8 mouse cellular contexts compared by ENCODE assay signal in genomic region chr17:35236390-35236746, GRCm38 (mm10). TPM values are rescaled to one million over a fixed set of nuclear protein-coding genes. Genes with fewer than 3 reads are reported as not detected.
DNase-seq lines count a peak whose midpoint lies in the region; ATAC-seq and TF ChIP-seq lines count a peak whose summit lies in the region.

No protein-coding gene starts in this region.

- peak overlapping the region; percentile 93 for H3K4me2 ChIP-seq in embryonic facial prominence, embryonic 14.5 days (ENCODE audit: low read depth, low read length)
- H3K4me2 ChIP-seq in limb, embryonic 12.5 days, result peak overlapping the region; percentile 84
- H3K4me2 ChIP-seq in midbrain, embryonic 14.5 days (ENCODE audit: low read length), result peak overlapping the region; percentile 91

- no peak for TF ChIP-seq POLR2A in bone marrow, adult 2 months (IDR thresholded peaks at IDR 0.05; ENCODE audit: borderline replicate concordance, control insufficient read depth, low read depth, low read length)

- no peaks in the 10 kb centered on the region for H3K9me3 ChIP-seq in embryonic facial prominence, embryonic 14.5 days (ENCODE audit: control insufficient read depth, low read length)
- no peaks in the 10 kb centered on the region for H3K9me3 ChIP-seq in limb, embryonic 12.5 days
- H3K9me3 ChIP-seq in midbrain, embryonic 14.5 days (ENCODE audit: control insufficient read depth, low read length), result no peaks in the 10 kb centered on the region

- peaks cover 5% of the 10 kb centered on the region for H3K4me1 ChIP-seq in bone marrow, adult 2 months (ENCODE audit: control insufficient read depth, insufficient read depth, low read length)
- peaks cover 10% of the 10 kb centered on the region; the same call in 1 of the 2 replicates for H3K4me1 ChIP-seq in embryonic facial prominence, embryonic 14.5 days (ENCODE audit: control insufficient read depth, insufficient read depth, low read length)
- peaks cover 30% of the 10 kb centered on the region for H3K4me1 ChIP-seq in limb, embryonic 12.5 days (replicated peaks)
- H3K4me1 ChIP-seq in midbrain, embryonic 14.5 days (ENCODE audit: control insufficient read depth, insufficient read depth, low read length), result peaks cover 22% of the 10 kb centered on the region

- peak overlapping the region; percentile 91 for H3K27ac ChIP-seq in bone marrow, adult 2 months (ENCODE audit: control insufficient read depth, insufficient read depth, low read depth, low read length, poor library complexity)
- H3K27ac ChIP-seq in embryonic facial prominence, embryonic 14.5 days (replicated peaks; ENCODE audit: low read depth, low read length), result peak overlapping the region; percentile 97
- peak overlapping the region; percentile 97 for H3K27ac ChIP-seq in limb, embryonic 12.5 days
- peak overlapping the region; percentile 88 for H3K27ac ChIP-seq in midbrain, embryonic 14.5 days (replicated peaks; ENCODE audit: low read depth, low read length)

- no peaks in the 10 kb centered on the region for H3K27me3 ChIP-seq in embryonic facial prominence, embryonic 14.5 days (replicated peaks; ENCODE audit: control insufficient read depth, insufficient read depth, low read length)
- no peaks in the 10 kb centered on the region for H3K27me3 ChIP-seq in limb, embryonic 12.5 days
- no peaks in the 10 kb centered on the region for H3K27me3 ChIP-seq in midbrain, embryonic 14.5 days (ENCODE audit: control insufficient read depth, insufficient read depth, low read length)

- ATAC-seq in embryonic facial prominence, embryonic 14.5 days (ENCODE audit: low read depth), result peak; percentile 67
- peak; percentile 44 for ATAC-seq in limb, embryonic 12.5 days (ENCODE audit: insufficient number of reproducible peaks, insufficient read depth, low FRiP score, low TSS enrichment, low read depth)
- ATAC-seq in midbrain, embryonic 14.5 days (ENCODE audit: low FRiP score, low TSS enrichment), result peak; percentile 76

- peak; percentile 90 for DNase-seq in 416B (ENCODE audit: low read depth)
- peak; percentile 90 for DNase-seq in embryonic facial prominence, embryonic 14.5 days (ENCODE audit: low spot score)
- DNase-seq in heart, adult 8-10 months (ENCODE audit: low spot score), result peak; percentile 97
- DNase-seq in kidney, adult 8-10 months, result peak; percentile 92 to 98
- peak; percentile 96 for DNase-seq in midbrain, embryonic 14.5 days
- DNase-seq in spleen, adult 12 weeks (ENCODE audit: low spot score), result peak; percentile 97

- H3K36me3 ChIP-seq in embryonic facial prominence, embryonic 14.5 days (ENCODE audit: control insufficient read depth, insufficient read depth, low read length), result peaks cover 13% of the 10 kb centered on the region; the same call in 1 of the 2 replicates
- H3K36me3 ChIP-seq in limb, embryonic 12.5 days, result peaks cover 12% of the 10 kb centered on the region; the same call in 1 of the 2 replicates
- peaks cover 7% of the 10 kb centered on the region; the same call in 1 of the 2 replicates for H3K36me3 ChIP-seq in midbrain, embryonic 14.5 days (ENCODE audit: control insufficient read depth, insufficient read depth, low read length)

- peak; percentile 98 for TF ChIP-seq CTCF in bone marrow, adult 2 months (IDR thresholded peaks at IDR 0.05; ENCODE audit: control insufficient read depth, insufficient read depth, low read length)

- H3K4me3 ChIP-seq in bone marrow, adult 2 months (replicated peaks; ENCODE audit: control insufficient read depth, low read depth, low read length), result peak overlapping the region; percentile 86
- peak overlapping the region; percentile 61 for H3K4me3 ChIP-seq in embryonic facial prominence, embryonic 14.5 days (ENCODE audit: low read depth, low read length)
- H3K4me3 ChIP-seq in limb, embryonic 12.5 days (replicated peaks), result peak overlapping the region; percentile 65
- H3K4me3 ChIP-seq in midbrain, embryonic 14.5 days (replicated peaks; ENCODE audit: low read depth, low read length), result peak overlapping the region; percentile 52

- peak overlapping the region; percentile 89 for H3K9ac ChIP-seq in embryonic facial prominence, embryonic 14.5 days (ENCODE audit: low read depth, low read length)
- peak overlapping the region; percentile 89 for H3K9ac ChIP-seq in limb, embryonic 12.5 days (replicated peaks)
- peak overlapping the region; percentile 74 for H3K9ac ChIP-seq in midbrain, embryonic 14.5 days (replicated peaks; ENCODE audit: low read length)

- WGBS in bone marrow, adult 2 months, result 2% methylated on average over 18 of the region's 18 CpGs
- 1% methylated on average over 18 of the region's 18 CpGs for WGBS in embryonic facial prominence, embryonic 14.5 days
- 1% methylated on average over 18 of the region's 18 CpGs for WGBS in limb, embryonic 12.5 days
- under 1% methylated on average over 18 of the region's 18 CpGs for WGBS in midbrain, embryonic 14.5 days

RNA-seq across cellular contexts. Expression of gene Nfkbil1, which starts 0.8 kb away (rescaled TPM):
- polyA plus RNA-seq in bone marrow, adult 2 months (2011; ENCODE audit: insufficient read depth, insufficient read length, low replicate concordance, missing spikeins), result 9.9 and 24.9 TPM in 2 replicates
- 3.3 and 4.8 TPM in 2 replicates for polyA plus RNA-seq in embryonic facial prominence, embryonic 14.5 days (2014; fragmentation: Nextera tagmentation; extraction: Ambion mirVana)
- 1 to 10 TPM; 8.2 to 9.4 (median 8.5) TPM for total RNA-seq in heart, adult 8-10 months (2022)
- polyA plus RNA-seq in limb, embryonic 12.5 days (2016; fragmentation: Nextera tagmentation; extraction: Ambion mirVana), result 13.3 and 15.5 TPM in 2 replicates
- polyA plus RNA-seq in midbrain, embryonic 14.5 days (2014; fragmentation: Nextera tagmentation; extraction: Ambion mirVana), result 3.8 and 7.3 TPM in 2 replicates

RNA-seq across cellular contexts. Expression of gene Atp6v1g2, which starts 2.9 kb away (rescaled TPM):
- 4.1 and 9.9 TPM in 2 replicates for polyA plus RNA-seq in bone marrow, adult 2 months (2011; ENCODE audit: insufficient read depth, insufficient read length, low replicate concordance, missing spikeins)
- 5.1 and 5.2 TPM in 2 replicates for polyA plus RNA-seq in embryonic facial prominence, embryonic 14.5 days (2014; fragmentation: Nextera tagmentation; extraction: Ambion mirVana)
- 1 to 10 TPM; 1.7 to 3.6 (median 1.9) TPM for total RNA-seq in heart, adult 8-10 months (2022)
- 4.3 and 4.8 TPM in 2 replicates for polyA plus RNA-seq in limb, embryonic 12.5 days (2016; fragmentation: Nextera tagmentation; extraction: Ambion mirVana)
- 78.1 and 99.0 TPM in 2 replicates for polyA plus RNA-seq in midbrain, embryonic 14.5 days (2014; fragmentation: Nextera tagmentation; extraction: Ambion mirVana)

RNA-seq across cellular contexts. Expression of gene Ddx39b, which starts 5.2 kb away (rescaled TPM):
- 275 and 374 TPM in 2 replicates for polyA plus RNA-seq in bone marrow, adult 2 months (2011; ENCODE audit: insufficient read depth, insufficient read length, low replicate concordance, missing spikeins)
- polyA plus RNA-seq in embryonic facial prominence, embryonic 14.5 days (2014; fragmentation: Nextera tagmentation; extraction: Ambion mirVana), result 347 and 431 TPM in 2 replicates
- 10 to 100 TPM; 76.7 to 92.1 (median 86.6) TPM for total RNA-seq in heart, adult 8-10 months (2022)
- polyA plus RNA-seq in limb, embryonic 12.5 days (2016; fragmentation: Nextera tagmentation; extraction: Ambion mirVana), result 620 and 638 TPM in 2 replicates
- 386 and 390 TPM in 2 replicates for polyA plus RNA-seq in midbrain, embryonic 14.5 days (2014; fragmentation: Nextera tagmentation; extraction: Ambion mirVana)

RNA-seq across cellular contexts. Expression of gene Gm16181, which starts 15.7 kb away (rescaled TPM):
- not detected in 2 replicates for polyA plus RNA-seq in bone marrow, adult 2 months (2011; ENCODE audit: insufficient read depth, insufficient read length, low replicate concordance, missing spikeins)
- polyA plus RNA-seq in embryonic facial prominence, embryonic 14.5 days (2014; fragmentation: Nextera tagmentation; extraction: Ambion mirVana), result 0.47 TPM in 1 of 2 replicates, not detected in the other
- under 1 TPM in 1 of 4 experiments, not detected in 3; 0.72 TPM for total RNA-seq in heart, adult 8-10 months (2022)
- 0.45 and 1.1 TPM in 2 replicates for polyA plus RNA-seq in limb, embryonic 12.5 days (2016; fragmentation: Nextera tagmentation; extraction: Ambion mirVana)
- polyA plus RNA-seq in midbrain, embryonic 14.5 days (2014; fragmentation: Nextera tagmentation; extraction: Ambion mirVana), result not detected in 2 replicates

RNA-seq across cellular contexts. Expression of gene H2-D1, which starts 26.2 kb away (rescaled TPM):
- 399 and 727 TPM in 2 replicates for polyA plus RNA-seq in bone marrow, adult 2 months (2011; ENCODE audit: insufficient read depth, insufficient read length, low replicate concordance, missing spikeins)
- 46.9 and 51.7 TPM in 2 replicates for polyA plus RNA-seq in embryonic facial prominence, embryonic 14.5 days (2014; fragmentation: Nextera tagmentation; extraction: Ambion mirVana)
- 100 to 1,000 TPM; 108 to 169 (median 117) TPM for total RNA-seq in heart, adult 8-10 months (2022)
- polyA plus RNA-seq in limb, embryonic 12.5 days (2016; fragmentation: Nextera tagmentation; extraction: Ambion mirVana), result 17.8 and 18.8 TPM in 2 replicates
- 68.5 and 74.3 TPM in 2 replicates for polyA plus RNA-seq in midbrain, embryonic 14.5 days (2014; fragmentation: Nextera tagmentation; extraction: Ambion mirVana)

Comparison
In these comparisons a context has a peak if more than half of its experiments do, and no peak if none do; other contexts are left out.
1. Peak in every context shown above with its lines: DNase-seq, ATAC-seq, H3K4me3 ChIP-seq and H3K27ac ChIP-seq.